Mouse (Mus musculus) ZHBTc4 (cell line): ENCODE data around the gene Dbndd1.
A peak's percentile ranks its signal among the peaks of the same experiment; 100 is the strongest.
"Not testable (repeated sequence)": the region's sequence is repeated elsewhere in the genome, so short reads cannot be mapped to it uniquely, and the experiment has no call there.

Experiments
- DNase-seq: peaks from one replicate; pipeline ENCODE4 v3.0.0-alpha.2; 2011; ENCODE audit warnings: low read depth, low spot score

Gene Dbndd1

DNA sequence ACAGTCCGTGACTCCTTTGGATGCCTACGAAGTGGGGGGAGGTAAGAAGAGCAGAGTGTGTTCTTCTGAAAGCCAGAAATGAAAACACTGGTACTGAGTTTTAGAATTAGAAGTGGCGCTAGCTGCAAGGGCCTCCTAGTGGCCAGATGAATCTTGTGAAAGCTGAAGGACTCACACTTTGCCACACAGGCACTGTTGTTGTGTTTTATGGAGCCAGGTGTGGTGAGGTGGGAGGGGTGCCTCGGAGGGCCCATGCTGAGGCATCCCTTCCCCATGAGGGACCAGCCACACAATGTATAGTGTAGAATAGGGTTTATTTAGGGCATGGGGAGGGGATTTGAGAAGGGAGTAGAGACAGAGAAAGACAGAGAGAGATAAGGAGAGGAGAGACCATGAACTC is 17.6 kb downstream of the Dbndd1 start:
- DNase-seq, result no peak

DNA sequence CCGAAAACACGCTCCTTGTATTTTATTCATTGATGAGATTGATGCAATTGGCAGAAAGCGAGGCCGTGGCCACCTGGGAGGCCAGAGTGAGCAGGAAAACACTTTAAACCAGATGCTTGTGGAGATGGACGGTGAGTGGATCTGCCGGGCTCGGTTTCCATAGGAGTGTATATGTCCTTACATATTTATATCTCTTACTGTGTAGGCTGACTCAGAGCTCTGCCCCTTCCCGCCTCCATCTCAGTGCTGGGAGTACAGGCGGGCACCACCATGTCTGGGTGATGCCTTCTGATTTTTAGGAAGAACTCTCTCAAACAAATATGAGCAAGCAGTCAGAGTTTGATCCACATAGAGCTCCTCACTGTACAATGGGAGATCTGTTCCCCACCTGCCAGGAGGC is 22.4 kb downstream of the Dbndd1 start:
- peak; percentile 0 for DNase-seq

- peak; percentile 0 for DNase-seq
Observed at GRCm38 (mm10) chr8:123491280-123492075, 23.8 kb downstream of the Dbndd1 start.

DNA sequence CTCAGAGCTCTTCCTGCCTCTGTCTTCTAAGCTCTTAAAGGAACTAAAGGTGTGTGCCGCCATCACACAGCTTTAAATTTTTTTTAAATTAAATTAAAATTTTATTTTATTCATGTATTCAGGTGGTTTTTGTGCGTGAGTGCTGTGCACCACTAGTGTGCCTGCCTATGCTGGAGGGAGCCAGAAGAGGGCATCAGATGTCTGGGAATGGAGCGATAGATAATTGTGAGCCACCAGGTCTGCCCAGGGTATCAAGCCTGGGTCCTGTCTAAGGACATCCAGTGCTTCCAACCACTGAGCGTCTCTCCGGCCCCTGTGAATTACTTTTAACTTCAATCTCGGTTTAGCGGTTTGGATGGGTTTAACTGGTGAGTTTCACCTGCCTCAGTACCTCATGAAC is 32.6 kb downstream of the Dbndd1 start:
- DNase-seq, result peak; percentile 54

DNA sequence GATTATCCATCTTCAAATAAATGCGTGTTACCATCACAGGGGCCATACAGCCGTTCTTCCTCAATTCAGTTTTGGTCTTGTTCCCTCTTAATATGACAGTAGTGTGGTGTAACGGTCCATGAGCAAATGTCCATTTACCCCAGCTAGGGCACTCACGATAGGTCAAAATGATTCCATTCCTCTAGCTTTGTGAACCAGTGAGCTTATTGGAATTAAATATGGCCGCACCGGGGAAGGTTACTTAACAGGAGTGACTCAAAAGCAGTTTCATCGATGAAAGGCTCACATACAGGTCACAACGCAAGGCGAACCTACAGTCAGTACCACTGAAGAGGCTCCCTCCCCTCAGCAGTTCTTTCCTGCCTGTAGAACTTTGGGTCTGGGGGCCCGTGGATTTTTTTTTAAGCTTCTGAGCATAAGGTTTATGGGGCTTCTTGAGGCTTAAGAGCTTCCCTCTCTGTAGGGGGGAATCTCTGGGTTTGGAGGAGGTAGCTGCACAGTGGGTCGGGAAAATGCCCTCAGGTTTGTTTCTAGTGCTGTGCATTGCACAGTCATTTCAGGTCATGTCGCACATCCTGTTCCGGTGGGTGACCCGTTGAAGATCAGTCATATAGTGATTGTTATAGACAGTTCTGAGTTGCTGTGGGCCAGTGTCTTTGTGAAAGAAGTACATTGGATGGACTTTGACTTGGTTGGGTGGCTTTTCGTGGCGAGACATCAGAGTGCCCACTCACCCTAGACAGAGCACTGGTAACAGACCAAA is 36.6 kb downstream of the Dbndd1 start:
- peak; percentile 25 for DNase-seq

GRCm38 (mm10) chr8:123477737-123478258 is 37.5 kb downstream of the Dbndd1 start, which contains the start of gene Afg3l1:
Afg3l1 (plus strand) TSS chr8:123477903.
- peak; percentile 92 for DNase-seq

- DNase-seq, result peak; percentile 46
Observed at GRCm38 (mm10) chr8:123476911-123477736, 38.1 kb downstream of the Dbndd1 start.

DNA sequence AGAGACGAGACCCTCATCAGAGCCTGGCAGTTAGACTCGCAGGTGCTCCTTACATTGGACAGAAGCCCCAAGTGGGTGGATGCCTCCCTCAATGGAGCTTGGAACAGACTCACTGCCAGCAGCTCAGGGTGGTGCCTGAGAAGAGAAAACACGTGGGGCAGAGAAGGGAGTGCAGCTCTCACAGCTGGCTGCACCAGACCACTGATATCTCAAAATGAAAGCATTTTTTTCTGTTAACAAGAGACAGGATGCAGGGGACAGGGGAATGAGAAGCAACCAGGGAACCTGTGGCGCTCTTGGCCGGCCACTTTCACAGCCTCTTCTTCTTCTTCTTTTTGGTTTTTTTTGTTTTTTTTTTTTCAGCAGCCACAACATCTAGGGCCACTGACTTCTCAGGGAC is 40.7 kb downstream of the Dbndd1 start:
- DNase-seq, result not testable (repeated sequence)

DNA sequence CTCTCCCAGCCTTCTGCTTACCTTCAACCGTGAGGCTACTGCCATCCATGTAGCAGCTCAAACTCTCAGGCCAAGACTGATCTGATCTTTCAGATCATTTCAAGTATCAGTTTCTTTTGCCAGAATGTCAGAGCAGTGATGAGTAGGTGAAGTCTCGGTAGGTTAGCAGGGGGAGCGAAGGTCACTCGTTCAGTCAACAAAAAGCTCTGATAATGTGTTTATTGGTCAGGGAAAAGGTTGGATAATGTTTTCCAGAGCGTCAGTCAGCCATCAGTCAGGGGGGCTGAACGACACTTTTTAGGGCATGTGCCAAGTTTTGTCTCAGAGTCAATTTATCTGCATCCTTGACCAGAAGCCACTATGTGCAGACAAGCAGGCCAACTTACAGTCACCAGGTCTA is 42.3 kb downstream of the Dbndd1 start:
- DNase-seq, result not testable (repeated sequence)

DNA sequence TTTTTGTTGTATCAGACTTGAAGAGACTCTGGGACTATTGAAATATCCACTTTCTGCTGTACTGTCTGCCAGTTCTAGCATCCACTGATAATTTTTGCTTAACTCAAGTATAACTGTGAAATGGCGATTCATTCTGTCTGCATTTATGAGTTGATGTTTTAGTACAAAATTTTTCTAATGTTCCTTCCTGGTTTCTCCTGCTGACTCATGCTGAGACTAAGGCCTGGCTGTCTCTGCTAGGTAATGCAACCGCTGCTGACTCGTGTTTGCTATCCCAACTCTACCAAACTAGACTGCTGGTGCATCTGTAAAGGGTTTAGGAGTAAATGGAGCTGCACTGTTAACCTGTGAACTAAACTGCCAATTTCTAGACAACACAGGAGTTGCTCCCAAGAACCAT is 47.8 kb downstream of the Dbndd1 start:
- DNase-seq, result peak; percentile 4

DNA sequence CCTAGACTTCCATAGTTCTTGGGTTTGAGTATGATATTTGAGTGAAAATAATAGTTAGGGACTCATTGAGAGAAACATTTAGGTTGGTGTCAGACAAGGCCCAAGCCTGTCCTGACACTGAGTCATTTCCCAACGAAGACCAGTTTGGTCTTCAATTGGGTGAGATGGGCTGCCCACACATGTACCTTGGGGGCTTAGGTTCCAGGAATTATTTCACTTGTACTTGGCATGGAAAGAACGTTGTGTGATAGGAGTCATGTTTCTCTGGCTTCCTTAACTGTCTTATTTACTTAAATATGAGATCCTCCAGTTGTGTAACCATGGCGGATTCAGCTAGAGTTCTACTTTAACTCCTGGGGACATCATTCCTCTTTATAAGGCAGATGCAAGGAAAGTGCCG is 51.6 kb downstream of the Dbndd1 start:
- no peak for DNase-seq
